Mouse (Mus musculus): ENCODE data around the gene Erp44. TPM values are rescaled to one million over a fixed set of nuclear protein-coding genes. Genes with fewer than 3 reads are reported as not detected.
A peak's percentile ranks its signal among the peaks of the same experiment; 100 is the strongest.

Gene Erp44
- polyA plus RNA-seq, 1 experiment: 6.5 TPM

- DNase-seq (ENCODE audit: low read depth in 1 of 2, low spot score in 2 of 2): no peak
- no peak overlapping the region for H3K4me3 ChIP-seq (ENCODE audit: extremely low read depth, insufficient read depth, insufficient read length)
- H3K4me1 ChIP-seq (ENCODE audit: control insufficient read depth, insufficient read depth, insufficient read length): no peaks in the 10 kb centered on the region
- H3K27me3 ChIP-seq (ENCODE audit: control insufficient read depth, insufficient read depth, low read length): no peaks in the 10 kb centered on the region
- peaks cover 1% of the 10 kb centered on the region; the same call in 1 of the 2 replicates for H3K36me3 ChIP-seq (ENCODE audit: control insufficient read depth, insufficient read depth, low read length)
- no peak for TF ChIP-seq POLR2A (IDR thresholded peaks at IDR 0.05; ENCODE audit: low read depth, low read length)
- TF ChIP-seq CTCF (IDR thresholded peaks at IDR 0.05; ENCODE audit: extremely low read depth, insufficient read depth, insufficient read length, insufficient replicate concordance): no peak
- no peak overlapping the region for H3K27ac ChIP-seq (ENCODE audit: insufficient read depth, low read length)
- WGBS: 93% methylated on average over 5 of the region's 5 CpGs
These were observed 7.9 kb upstream of the Erp44 start for GRCm38 (mm10) chr4:48287086-48287757.

- 93% methylated on average over 1 of the region's 1 CpGs for WGBS
- no peak for DNase-seq (ENCODE audit: low read depth in 1 of 2, low spot score in 2 of 2)
- no peaks in the 10 kb centered on the region for H3K27me3 ChIP-seq (ENCODE audit: control insufficient read depth, insufficient read depth, low read length)
These were observed 1.8 kb upstream of the Erp44 start for GRCm38 (mm10) chr4:48281121-48281520.

GRCm38 (mm10) chr4:48278757-48279497, 431 bp downstream of the Erp44 start:
- peak overlapping the region; percentile 88 for H3K4me3 ChIP-seq (ENCODE audit: extremely low read depth, insufficient read depth, insufficient read length)
- DNase-seq (ENCODE audit: low read depth in 1 of 2, low spot score in 2 of 2): no peak
- no peak for TF ChIP-seq CTCF (IDR thresholded peaks at IDR 0.05; ENCODE audit: extremely low read depth, insufficient read depth, insufficient read length, insufficient replicate concordance)
- no peak for TF ChIP-seq POLR2A (IDR thresholded peaks at IDR 0.05; ENCODE audit: low read depth, low read length)
- H3K27ac ChIP-seq (ENCODE audit: insufficient read depth, low read length): peak overlapping the region; percentile 62
- peaks cover 6% of the 10 kb centered on the region; the same call in 1 of the 2 replicates for H3K4me1 ChIP-seq (ENCODE audit: control insufficient read depth, insufficient read depth, insufficient read length)
- no peaks in the 10 kb centered on the region for H3K27me3 ChIP-seq (ENCODE audit: control insufficient read depth, insufficient read depth, low read length)
- H3K36me3 ChIP-seq (ENCODE audit: control insufficient read depth, insufficient read depth, low read length): 0 out of 2 replicates have a peak, but pooled peaks cover 1% of the 10 kb centered on the region
- under 1% methylated on average over 34 of the region's 34 CpGs for WGBS

More at GRCm38 (mm10) chr4:48281121-48281520, 1.8 kb upstream of the Erp44 start:
- TF ChIP-seq CTCF (IDR thresholded peaks at IDR 0.05; ENCODE audit: extremely low read depth, insufficient read depth, insufficient read length, insufficient replicate concordance) (no peak), POLR2A (IDR thresholded peaks at IDR 0.05; ENCODE audit: low read depth, low read length) (no peak)
- H3K4me3 ChIP-seq (ENCODE audit: extremely low read depth, insufficient read depth, insufficient read length): no peak overlapping the region; the same call in 1 of the 2 replicates
- H3K36me3 ChIP-seq (ENCODE audit: control insufficient read depth, insufficient read depth, low read length): peaks cover 1% of the 10 kb centered on the region; the same call in 1 of the 2 replicates
- H3K27ac ChIP-seq (ENCODE audit: insufficient read depth, low read length): no peak overlapping the region
- H3K4me1 ChIP-seq (ENCODE audit: control insufficient read depth, insufficient read depth, insufficient read length): peaks cover 3% of the 10 kb centered on the region; the same call in 1 of the 2 replicates

- no peak overlapping the region for H3K4me3 ChIP-seq (ENCODE audit: extremely low read depth, insufficient read depth, insufficient read length)
- peaks cover 13% of the 10 kb centered on the region for H3K4me1 ChIP-seq (ENCODE audit: control insufficient read depth, insufficient read depth, insufficient read length)
- 86% methylated on average over 3 of the region's 3 CpGs for WGBS
These were observed 2.3 kb downstream of the Erp44 start for GRCm38 (mm10) chr4:48277011-48277410.

GRCm38 (mm10) chr4:48275736-48276135, 3.6 kb downstream of the Erp44 start:
- Histone ChIP-seq H3K4me1 (ENCODE audit: control insufficient read depth, insufficient read depth, insufficient read length) (peaks cover 15% of the 10 kb centered on the region), H3K36me3 (ENCODE audit: control insufficient read depth, insufficient read depth, low read length) (no peaks in the 10 kb centered on the region), H3K27me3 (ENCODE audit: control insufficient read depth, insufficient read depth, low read length) (no peaks in the 10 kb centered on the region), H3K27ac (ENCODE audit: insufficient read depth, low read length) (no peak overlapping the region), H3K4me3 (ENCODE audit: extremely low read depth, insufficient read depth, insufficient read length) (no peak overlapping the region)
- TF ChIP-seq CTCF (IDR thresholded peaks at IDR 0.05; ENCODE audit: extremely low read depth, insufficient read depth, insufficient read length, insufficient replicate concordance) (no peak), POLR2A (IDR thresholded peaks at IDR 0.05; ENCODE audit: low read depth, low read length) (no peak)
- no peak for DNase-seq (ENCODE audit: low read depth in 1 of 2, low spot score in 2 of 2)
- WGBS: 82% methylated on average over 3 of the region's 3 CpGs

More at GRCm38 (mm10) chr4:48277011-48277410, 2.3 kb downstream of the Erp44 start:
- Histone ChIP-seq H3K27me3 (ENCODE audit: control insufficient read depth, insufficient read depth, low read length) (no peaks in the 10 kb centered on the region), H3K27ac (ENCODE audit: insufficient read depth, low read length) (no peak overlapping the region), H3K36me3 (ENCODE audit: control insufficient read depth, insufficient read depth, low read length) (no peaks in the 10 kb centered on the region)
- no peak for DNase-seq (ENCODE audit: low read depth in 1 of 2, low spot score in 2 of 2)
- no peak for TF ChIP-seq CTCF (IDR thresholded peaks at IDR 0.05; ENCODE audit: extremely low read depth, insufficient read depth, insufficient read length, insufficient replicate concordance)
- TF ChIP-seq POLR2A (IDR thresholded peaks at IDR 0.05; ENCODE audit: low read depth, low read length): no peak

- WGBS: 91% methylated on average over 7 of the region's 7 CpGs
- Histone ChIP-seq H3K4me1 (ENCODE audit: control insufficient read depth, insufficient read depth, insufficient read length) (peaks cover 12% of the 10 kb centered on the region), H3K27ac (ENCODE audit: insufficient read depth, low read length) (no peak overlapping the region), H3K36me3 (ENCODE audit: control insufficient read depth, insufficient read depth, low read length) (no peaks in the 10 kb centered on the region), H3K27me3 (ENCODE audit: control insufficient read depth, insufficient read depth, low read length) (no peaks in the 10 kb centered on the region), H3K4me3 (ENCODE audit: extremely low read depth, insufficient read depth, insufficient read length) (no peak overlapping the region)
- TF ChIP-seq CTCF (IDR thresholded peaks at IDR 0.05; ENCODE audit: extremely low read depth, insufficient read depth, insufficient read length, insufficient replicate concordance) (no peak), POLR2A (IDR thresholded peaks at IDR 0.05; ENCODE audit: low read depth, low read length) (no peak)
- DNase-seq (ENCODE audit: low read depth in 1 of 2, low spot score in 2 of 2): no peak
These were observed 6.1 kb downstream of the Erp44 start for GRCm38 (mm10) chr4:48273119-48273829.
